In the genomic region with DNA sequence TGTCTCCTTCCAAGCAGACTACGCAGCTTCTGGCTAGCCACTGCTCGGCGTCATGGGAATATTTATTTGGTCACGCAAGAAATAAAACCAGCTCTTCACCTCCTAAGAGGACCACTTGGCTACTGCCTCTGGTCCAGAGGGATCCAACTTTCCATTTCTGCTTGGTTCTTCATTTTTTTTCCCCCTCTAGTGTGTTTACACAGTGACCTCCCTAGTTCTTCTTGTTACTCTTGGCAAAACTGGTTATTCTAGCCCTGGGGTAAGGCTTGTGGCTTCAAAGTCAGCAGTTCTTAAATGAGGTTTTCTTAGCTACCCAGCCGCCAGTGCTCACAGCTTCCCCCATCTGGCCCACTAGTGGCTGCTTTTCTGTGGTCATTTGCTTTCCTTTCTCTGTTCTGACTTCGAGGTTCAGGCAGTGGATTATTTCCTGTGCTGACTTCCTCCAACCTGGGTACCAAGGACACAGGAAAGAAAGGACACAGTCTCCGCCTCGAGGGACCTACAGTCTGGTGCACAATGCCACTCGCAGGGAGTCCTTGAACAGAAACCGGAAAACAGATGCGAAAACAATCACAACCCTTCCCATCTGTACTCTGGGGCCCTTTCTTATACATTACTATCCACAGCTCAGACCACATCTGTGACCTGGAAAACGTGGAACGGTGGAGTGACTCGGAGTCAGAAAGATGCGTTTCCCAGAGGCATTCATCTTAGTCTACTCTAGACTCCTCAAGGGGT, we compare ENCODE assay signal across 8 mouse cellular contexts. TPM values are rescaled to one million over a fixed set of nuclear protein-coding genes. Genes with fewer than 3 reads are reported as not detected.
DNase-seq lines count a peak whose midpoint lies in the region; ATAC-seq lines count a peak whose summit lies in the region.

No protein-coding gene starts in this region.

- no peak overlapping the region for H3K9ac ChIP-seq in heart, embryonic 15.5 days

- WGBS in heart, embryonic 15.5 days: 36% methylated on average over 15 of the region's 15 CpGs

- no peaks in the 10 kb centered on the region for H3K36me3 ChIP-seq in heart, embryonic 15.5 days

- H3K4me2 ChIP-seq in heart, embryonic 15.5 days: peak overlapping the region; percentile 51

- peaks cover 34% of the 10 kb centered on the region for H3K4me1 ChIP-seq in heart, embryonic 15.5 days (replicated peaks)

- no peaks in the 10 kb centered on the region for H3K9me3 ChIP-seq in heart, embryonic 15.5 days (replicated peaks)

- 0 out of 2 replicates have a peak overlapping the region, but pooled peaks have one; percentile 20 for H3K4me3 ChIP-seq in heart, embryonic 15.5 days

- peak overlapping the region; percentile 82 for H3K27ac ChIP-seq in heart, embryonic 15.5 days

- peaks cover 12% of the 10 kb centered on the region for H3K27me3 ChIP-seq in heart, embryonic 15.5 days

- ATAC-seq in activated CD4-positive, CD25-positive, alpha-beta regulatory T cell, adult 4 months: peak; percentile 18
- ATAC-seq in heart, embryonic 15.5 days (replicated peaks; ENCODE audit: insufficient number of reproducible peaks, insufficient read depth, low FRiP score, low read depth): peak; percentile 18
- peak; percentile 24 for ATAC-seq in megakaryocyte progenitor cell, adult 5-6 weeks (replicated peaks; ENCODE audit: poor library complexity)

- peak; percentile 42 for DNase-seq in layer of hippocampus, adult 11-12 months (ENCODE audit: low spot score)
- no peak for DNase-seq in layer of hippocampus, postnatal 14 days (ENCODE audit: low spot score in 2 of 2)
- peak; percentile 57 for DNase-seq in kidney, postnatal 10 days
- DNase-seq in cerebellum, adult 9-10 months: no peak
- no peak for DNase-seq in right cerebral cortex, postnatal 36 days (ENCODE audit: low spot score in 2 of 2)

RNA-seq across cellular contexts. Expression of a gene that starts 4.6 kb away (rescaled TPM):
- total RNA-seq in layer of hippocampus, postnatal 14 days (2021): 1 to 10 TPM; 2.7 to 4.4 TPM
- under 1 TPM; 0.09 to 0.75 TPM for polyA plus RNA-seq in activated CD4-positive, CD25-positive, alpha-beta regulatory T cell, adult 4 months (2017; shearing (Covaris generic))
- polyA plus RNA-seq in heart, embryonic 15.5 days (2015; fragmentation: Nextera tagmentation; extraction: Ambion mirVana): 2.3 and 3.3 TPM in 2 replicates
- total RNA-seq in megakaryocyte progenitor cell, adult 5-6 weeks (2015): 0.12 TPM in 1 of 2 replicates, not detected in the other
- not detected in 2 replicates for total RNA-seq in megakaryocyte progenitor cell, adult 5-6 weeks (2017)

RNA-seq across cellular contexts. Expression of a gene that starts 25.3 kb away (rescaled TPM):
- 10 to 100 TPM; 14.1 to 15.6 TPM for total RNA-seq in layer of hippocampus, postnatal 14 days (2021)
- polyA plus RNA-seq in activated CD4-positive, CD25-positive, alpha-beta regulatory T cell, adult 4 months (2017; shearing (Covaris generic)): 100 to 1,000 TPM; 319 to 387 TPM
- 276 and 327 TPM in 2 replicates for polyA plus RNA-seq in heart, embryonic 15.5 days (2015; fragmentation: Nextera tagmentation; extraction: Ambion mirVana)
- total RNA-seq in megakaryocyte progenitor cell, adult 5-6 weeks (2015): 621 and 639 TPM in 2 replicates
- 290 and 305 TPM in 2 replicates for total RNA-seq in megakaryocyte progenitor cell, adult 5-6 weeks (2017)

RNA-seq across cellular contexts. Expression of a gene that starts 30.5 kb away (rescaled TPM):
- under 1 TPM; 0.71 to 0.74 TPM for total RNA-seq in layer of hippocampus, postnatal 14 days (2021)
- not detected for polyA plus RNA-seq in activated CD4-positive, CD25-positive, alpha-beta regulatory T cell, adult 4 months (2017; shearing (Covaris generic))
- polyA plus RNA-seq in heart, embryonic 15.5 days (2015; fragmentation: Nextera tagmentation; extraction: Ambion mirVana): 0.34 and 0.55 TPM in 2 replicates
- total RNA-seq in megakaryocyte progenitor cell, adult 5-6 weeks (2015): not detected in 2 replicates
- not detected in 2 replicates for total RNA-seq in megakaryocyte progenitor cell, adult 5-6 weeks (2017)

RNA-seq across cellular contexts. Expression of a gene that starts 43.6 kb away (rescaled TPM):
- 1 to 10 TPM; 7.2 to 8.9 TPM for total RNA-seq in layer of hippocampus, postnatal 14 days (2021)
- not detected for polyA plus RNA-seq in activated CD4-positive, CD25-positive, alpha-beta regulatory T cell, adult 4 months (2017; shearing (Covaris generic))
- polyA plus RNA-seq in heart, embryonic 15.5 days (2015; fragmentation: Nextera tagmentation; extraction: Ambion mirVana): 2.9 and 7.7 TPM in 2 replicates
- 0.10 TPM in 1 of 2 replicates, not detected in the other for total RNA-seq in megakaryocyte progenitor cell, adult 5-6 weeks (2015)
- 0.30 TPM in 1 of 2 replicates, not detected in the other for total RNA-seq in megakaryocyte progenitor cell, adult 5-6 weeks (2017)

RNA-seq across cellular contexts. Expression of a gene that starts 50.0 kb away (rescaled TPM):
- not detected for total RNA-seq in layer of hippocampus, postnatal 14 days (2021)
- under 1 TPM in 1 of 2 experiments, not detected in 1; 0.25 TPM for polyA plus RNA-seq in activated CD4-positive, CD25-positive, alpha-beta regulatory T cell, adult 4 months (2017; shearing (Covaris generic))
- polyA plus RNA-seq in heart, embryonic 15.5 days (2015; fragmentation: Nextera tagmentation; extraction: Ambion mirVana): 0.83 and 1.1 TPM in 2 replicates
- total RNA-seq in megakaryocyte progenitor cell, adult 5-6 weeks (2015): 0.35 and 0.49 TPM in 2 replicates
- 0.41 and 0.62 TPM in 2 replicates for total RNA-seq in megakaryocyte progenitor cell, adult 5-6 weeks (2017)

Comparison
In these comparisons a context has a peak if more than half of its experiments do, and no peak if none do; other contexts are left out.
1. DNase-seq: peak in layer of hippocampus, adult 11-12 months (single experiment) and kidney, postnatal 10 days (single experiment); none in layer of hippocampus, postnatal 14 days (0 of 2), cerebellum, adult 9-10 months (single experiment) and right cerebral cortex, postnatal 36 days (0 of 2).
2. RNA of a gene that starts 25.3 kb away (total RNA-seq): 290 to 639 TPM in megakaryocyte progenitor cell, adult 5-6 weeks; 14.1 to 15.6 TPM in layer of hippocampus, postnatal 14 days; every median in the first group is over 10 times any median in the second.
3. Peak in every context shown above with its lines, with median percentiles within 50 percentile points of each other: ATAC-seq.